Mouse (Mus musculus): ENCODE data around the gene Nos1ap. TPM values are rescaled to one million over a fixed set of nuclear protein-coding genes. Genes with fewer than 3 reads are reported as not detected.

Nos1ap gene
- total RNA-seq, 2 experiments from 2014 or later = 2.9 to 3.8 TPM

GRCm38 (mm10) chr1:170273252-170273651, 316.4 kb downstream of the Nos1ap start:
- no peak for DNase-seq

GRCm38 (mm10) chr1:170270696-170271095, 319.0 kb downstream of the Nos1ap start:
- no peak for DNase-seq

GRCm38 (mm10) chr1:170270281-170270680, 319.4 kb downstream of the Nos1ap start:
- DNase-seq = no peak

GRCm38 (mm10) chr1:170255560-170255910, 334.1 kb downstream of the Nos1ap start:
- DNase-seq = peak; percentile 74

GRCm38 (mm10) chr1:170254893-170255559, 334.6 kb downstream of the Nos1ap start:
- DNase-seq = no peak

Other genes starting within 250 kb of the Nos1ap start
- gene Olfml2b, start 54.7 kb upstream of the Nos1ap start, total RNA-seq (2021) = 10 to 100 TPM; 54.3 to 69.6 TPM

Measured in gastrocnemius, postnatal 10 days (tissue).